Mouse (Mus musculus): Measurements from ENCODE around the gene B230118H07Rik. TPM values are rescaled to one million over a fixed set of nuclear protein-coding genes. Genes with fewer than 3 reads are reported as not detected.
A peak's percentile ranks its signal among the peaks of the same experiment; 100 is the strongest.
"Not testable (repeated sequence)": the region's sequence is repeated elsewhere in the genome, so short reads cannot be mapped to it uniquely, and the experiment has no call there.

The B230118H07Rik gene
- polyA plus RNA-seq, 1 experiment from 2014 or later = 49.4 TPM

- not testable (repeated sequence) for H3K4me1 ChIP-seq (ENCODE audit: control insufficient read depth, insufficient read depth, low read length); H3K36me3 ChIP-seq (ENCODE audit: control insufficient read depth, insufficient read depth, low read length); H3K4me3 ChIP-seq (replicated peaks; ENCODE audit: low read depth, low read length); H3K27me3 ChIP-seq (ENCODE audit: control insufficient read depth, insufficient read depth, low read length); H3K9ac ChIP-seq (replicated peaks; ENCODE audit: low read length); H3K27ac ChIP-seq (replicated peaks; ENCODE audit: low read depth, low read length); DNase-seq; ATAC-seq (ENCODE audit: low FRiP score, low TSS enrichment); H3K9me3 ChIP-seq (ENCODE audit: control insufficient read depth, low read length); H3K4me2 ChIP-seq (ENCODE audit: low read length)
- WGBS = 85% methylated on average over 6 of the region's 6 CpGs
These were observed 112.4 kb downstream of the B230118H07Rik start for GRCm38 (mm10) chr2:101536887-101537286.

GRCm38 (mm10) chr2:101533741-101534140, 115.6 kb downstream of the B230118H07Rik start:
- no peaks in the 10 kb centered on the region for H3K9me3 ChIP-seq (ENCODE audit: control insufficient read depth, low read length)
- H3K27ac ChIP-seq (replicated peaks; ENCODE audit: low read depth, low read length) = no peak overlapping the region
- peak; percentile 30 for DNase-seq
- no peak overlapping the region for H3K9ac ChIP-seq (replicated peaks; ENCODE audit: low read length)
- ATAC-seq (ENCODE audit: low FRiP score, low TSS enrichment) = peak; percentile 34; the same call in 1 of the 2 replicates
- H3K27me3 ChIP-seq (ENCODE audit: control insufficient read depth, insufficient read depth, low read length) = no peaks in the 10 kb centered on the region
- no peaks in the 10 kb centered on the region for H3K4me1 ChIP-seq (ENCODE audit: control insufficient read depth, insufficient read depth, low read length)
- no peak overlapping the region for H3K4me3 ChIP-seq (replicated peaks; ENCODE audit: low read depth, low read length)
- H3K36me3 ChIP-seq (ENCODE audit: control insufficient read depth, insufficient read depth, low read length) = no peaks in the 10 kb centered on the region
- no peak overlapping the region for H3K4me2 ChIP-seq (ENCODE audit: low read length)
- WGBS = 8% methylated on average over 2 of the region's 2 CpGs

GRCm38 (mm10) chr2:101525503-101526381, 123.6 kb downstream of the B230118H07Rik start:
- ATAC-seq (ENCODE audit: low FRiP score, low TSS enrichment) (peak; percentile 40; the same call in 1 of the 2 replicates), DNase-seq (peak; percentile 90)
- H3K4me2 ChIP-seq (ENCODE audit: low read length) = no peak overlapping the region
- no peak overlapping the region for H3K9ac ChIP-seq (replicated peaks; ENCODE audit: low read length)
- WGBS = 68% methylated on average over 6 of the region's 6 CpGs
- no peak overlapping the region for H3K27ac ChIP-seq (replicated peaks; ENCODE audit: low read depth, low read length)
- no peaks in the 10 kb centered on the region for H3K4me1 ChIP-seq (ENCODE audit: control insufficient read depth, insufficient read depth, low read length)
- no peaks in the 10 kb centered on the region for H3K36me3 ChIP-seq (ENCODE audit: control insufficient read depth, insufficient read depth, low read length)
- no peak overlapping the region for H3K4me3 ChIP-seq (replicated peaks; ENCODE audit: low read depth, low read length)
- H3K9me3 ChIP-seq (ENCODE audit: control insufficient read depth, low read length) = no peaks in the 10 kb centered on the region
- H3K27me3 ChIP-seq (ENCODE audit: control insufficient read depth, insufficient read depth, low read length) = no peaks in the 10 kb centered on the region

GRCm38 (mm10) chr2:101525091-101525490, 124.2 kb downstream of the B230118H07Rik start:
- H3K4me1 ChIP-seq (ENCODE audit: control insufficient read depth, insufficient read depth, low read length) = no peaks in the 10 kb centered on the region
- no peak overlapping the region for H3K4me3 ChIP-seq (replicated peaks; ENCODE audit: low read depth, low read length)
- H3K4me2 ChIP-seq (ENCODE audit: low read length) = no peak overlapping the region
- H3K27me3 ChIP-seq (ENCODE audit: control insufficient read depth, insufficient read depth, low read length) = no peaks in the 10 kb centered on the region
- H3K36me3 ChIP-seq (ENCODE audit: control insufficient read depth, insufficient read depth, low read length) = no peaks in the 10 kb centered on the region
- H3K27ac ChIP-seq (replicated peaks; ENCODE audit: low read depth, low read length) = no peak overlapping the region
- 86% methylated on average over 4 of the region's 4 CpGs for WGBS
- ATAC-seq (ENCODE audit: low FRiP score, low TSS enrichment) = no peak
- DNase-seq = no peak
- no peak overlapping the region for H3K9ac ChIP-seq (replicated peaks; ENCODE audit: low read length)
- no peaks in the 10 kb centered on the region for H3K9me3 ChIP-seq (ENCODE audit: control insufficient read depth, low read length)

GRCm38 (mm10) chr2:101520503-101520902, 128.8 kb downstream of the B230118H07Rik start:
- Histone ChIP-seq H3K9me3 (ENCODE audit: control insufficient read depth, low read length) (no peaks in the 10 kb centered on the region), H3K4me3 (replicated peaks; ENCODE audit: low read depth, low read length) (no peak overlapping the region), H3K27me3 (ENCODE audit: control insufficient read depth, insufficient read depth, low read length) (no peaks in the 10 kb centered on the region), H3K4me1 (ENCODE audit: control insufficient read depth, insufficient read depth, low read length) (no peaks in the 10 kb centered on the region), H3K27ac (replicated peaks; ENCODE audit: low read depth, low read length) (no peak overlapping the region), H3K4me2 (ENCODE audit: low read length) (no peak overlapping the region), H3K9ac (replicated peaks; ENCODE audit: low read length) (no peak overlapping the region), H3K36me3 (ENCODE audit: control insufficient read depth, insufficient read depth, low read length) (no peaks in the 10 kb centered on the region)
- DNase-seq (no peak), ATAC-seq (ENCODE audit: low FRiP score, low TSS enrichment) (no peak)
- WGBS = 59% methylated on average over 1 of the region's 1 CpGs

GRCm38 (mm10) chr2:101519928-101520327, 129.4 kb downstream of the B230118H07Rik start:
- Histone ChIP-seq H3K9me3 (ENCODE audit: control insufficient read depth, low read length) (no peaks in the 10 kb centered on the region), H3K9ac (replicated peaks; ENCODE audit: low read length) (no peak overlapping the region), H3K27me3 (ENCODE audit: control insufficient read depth, insufficient read depth, low read length) (no peaks in the 10 kb centered on the region), H3K27ac (replicated peaks; ENCODE audit: low read depth, low read length) (no peak overlapping the region), H3K4me3 (replicated peaks; ENCODE audit: low read depth, low read length) (no peak overlapping the region), H3K4me2 (ENCODE audit: low read length) (no peak overlapping the region), H3K4me1 (ENCODE audit: control insufficient read depth, insufficient read depth, low read length) (no peaks in the 10 kb centered on the region), H3K36me3 (ENCODE audit: control insufficient read depth, insufficient read depth, low read length) (no peaks in the 10 kb centered on the region)
- DNase-seq (no peak), ATAC-seq (ENCODE audit: low FRiP score, low TSS enrichment) (no peak)
- 100% methylated on average over 1 of the region's 1 CpGs for WGBS

Other genes with a start within 250 kb of the B230118H07Rik start
- not detected in 2 replicates for gene Rag2, start 24.8 kb downstream of the B230118H07Rik start, polyA plus RNA-seq (2014; fragmentation: Nextera tagmentation; extraction: Ambion mirVana)
- gene Rag1, start within 50 bp of the B230118H07Rik start, polyA plus RNA-seq (2014; fragmentation: Nextera tagmentation; extraction: Ambion mirVana) = 0.19 and 0.20 TPM in 2 replicates
- gene Traf6, start 28.9 kb upstream of the B230118H07Rik start, polyA plus RNA-seq (2014; fragmentation: Nextera tagmentation; extraction: Ambion mirVana) = 6.6 and 11.5 TPM in 2 replicates
- gene Prr5l, start 233.5 kb upstream of the B230118H07Rik start, polyA plus RNA-seq (2014; fragmentation: Nextera tagmentation; extraction: Ambion mirVana) = 2.5 and 4.9 TPM in 2 replicates
- gene Commd9, start 236.7 kb upstream of the B230118H07Rik start, polyA plus RNA-seq (2014; fragmentation: Nextera tagmentation; extraction: Ambion mirVana) = 109 and 110 TPM in 2 replicates